Mouse (Mus musculus) lung, adult 2 months (tissue): ENCODE results near the gene 2010111I01Rik.

Source experiments
- CTCF ChIP-seq: fragments of 200-500 bp; IDR thresholded peaks from 2 replicates; pipeline ENCODE4 v1.5.1; 2011; ENCODE audit warnings: mild to moderate bottlenecking, low read length, control low read depth; ENCODE audit not compliant: insufficient read depth
- POLR2A ChIP-seq: fragments of 200-500 bp; IDR thresholded peaks from 2 replicates; pipeline ENCODE4 v1.6.1; 2011; ENCODE audit warnings: low read depth, mild to moderate bottlenecking, control low read depth, low read length, borderline replicate concordance; ENCODE audit errors: extremely low read depth

GRCm38 (mm10) chr13:63126206-63126605 lies 161.5 kb downstream of the 2010111I01Rik start:
- TF ChIP-seq CTCF (no peak), POLR2A (no peak)
